Mouse (Mus musculus): ENCODE measurements around the gene Olfr465-ps1. TPM values are rescaled to one million over a fixed set of nuclear protein-coding genes. Genes with fewer than 3 reads are reported as not detected.
A peak's percentile ranks its signal among the peaks of the same experiment; 100 is the strongest.

Gene Olfr465-ps1
- not detected in 2 replicates for polyA plus RNA-seq (2015; fragmentation: Nextera tagmentation; extraction: Ambion mirVana)

DNA sequence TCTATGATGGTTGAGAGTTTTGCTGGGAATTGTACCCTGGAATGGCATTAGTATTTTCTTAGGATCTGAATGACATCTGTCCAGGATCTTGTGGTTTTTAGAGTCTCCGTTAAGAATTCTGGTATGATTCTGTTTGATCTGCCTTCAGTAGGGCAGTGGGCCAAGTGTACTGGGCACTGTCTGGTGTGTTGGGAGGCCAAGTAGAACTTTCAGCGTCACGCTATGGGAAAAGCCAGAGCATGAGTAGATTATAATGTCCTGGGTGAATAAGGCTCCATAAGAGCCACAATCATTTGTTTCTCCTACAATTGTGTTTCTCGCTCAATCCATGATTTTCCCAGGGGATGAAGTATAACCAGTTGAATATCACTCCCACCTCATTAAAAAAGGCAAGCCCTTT lies at the start of gene Olfr465-ps1:
Olfr465-ps1 (plus strand) TSS at position 301 of the 400 bp plus-strand sequence.
- Histone ChIP-seq H3K9me3 (no peaks in the 10 kb centered on the region), H3K9ac (no peak within 1 kb of the TSS), H3K4me1 (replicated peaks) (no peaks in the 10 kb centered on the region), H3K4me2 (replicated peaks) (no peak within 1 kb of the TSS), H3K27ac (no peak within 1 kb of the TSS), H3K4me3 (replicated peaks) (no peak within 1 kb of the TSS), H3K27me3 (replicated peaks) (no peaks in the 10 kb centered on the region), H3K36me3 (no peaks in the 10 kb centered on the region)
- no peak for ATAC-seq
- 83% methylated on average over 4 of the region's 4 CpGs for WGBS

DNA sequence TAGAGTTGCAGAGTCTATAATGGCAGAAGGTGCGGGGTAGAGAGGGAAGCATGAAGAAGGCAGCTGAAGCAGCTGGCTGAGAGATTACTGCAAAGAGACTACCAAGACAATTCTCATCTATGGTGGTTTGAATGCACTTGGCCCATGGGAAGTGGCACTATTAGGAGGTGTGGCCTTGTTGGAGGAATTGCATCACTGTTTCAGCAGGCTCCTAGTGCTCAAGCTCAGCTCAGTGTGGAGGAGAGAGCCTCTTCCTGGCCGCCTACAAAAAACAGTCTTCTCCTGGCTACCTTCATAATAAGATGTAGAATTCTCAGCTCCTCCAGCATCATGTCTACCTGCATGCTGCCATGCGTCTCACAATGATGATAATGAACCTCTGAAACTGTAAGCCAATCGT lies 42.0 kb upstream of the Olfr465-ps1 start:
- no peak overlapping the region for H3K4me3 ChIP-seq (replicated peaks)
- H3K9ac ChIP-seq: no peak overlapping the region
- H3K27me3 ChIP-seq (replicated peaks): no peaks in the 10 kb centered on the region
- H3K27ac ChIP-seq: no peak overlapping the region
- 94% methylated on average over 4 of the region's 4 CpGs for WGBS
- no peaks in the 10 kb centered on the region for H3K4me1 ChIP-seq (replicated peaks)
- H3K36me3 ChIP-seq: no peaks in the 10 kb centered on the region; the same call in 1 of the 2 replicates
- no peak overlapping the region for H3K4me2 ChIP-seq (replicated peaks)
- H3K9me3 ChIP-seq: no peaks in the 10 kb centered on the region
- no peak for ATAC-seq

DNA sequence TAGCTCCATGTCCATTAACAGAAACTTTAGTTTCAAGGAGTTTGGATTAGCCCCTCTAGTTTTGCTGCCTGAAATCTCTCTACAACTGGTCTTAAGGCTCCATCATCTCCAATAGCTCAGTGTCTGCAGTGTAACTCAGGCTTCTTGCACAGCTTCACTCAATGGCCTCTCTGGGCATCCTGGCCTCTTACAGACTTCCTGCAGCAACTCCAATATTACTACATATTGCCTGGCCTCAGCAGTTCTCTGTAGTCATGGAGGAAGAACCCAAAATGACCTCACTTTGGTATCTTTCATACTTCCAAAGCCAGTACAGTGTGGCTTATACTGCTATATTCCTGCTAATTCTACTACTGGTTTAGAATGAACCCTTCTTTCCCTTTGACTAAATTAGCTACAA lies 40.9 kb upstream of the Olfr465-ps1 start:
- no peaks in the 10 kb centered on the region for H3K9me3 ChIP-seq
- H3K4me2 ChIP-seq (replicated peaks): no peak overlapping the region
- H3K27me3 ChIP-seq (replicated peaks): no peaks in the 10 kb centered on the region
- H3K4me1 ChIP-seq (replicated peaks): no peaks in the 10 kb centered on the region
- H3K27ac ChIP-seq: no peak overlapping the region
- ATAC-seq: no peak
- H3K4me3 ChIP-seq (replicated peaks): no peak overlapping the region
- no peaks in the 10 kb centered on the region; the same call in 1 of the 2 replicates for H3K36me3 ChIP-seq
- H3K9ac ChIP-seq: no peak overlapping the region

DNA sequence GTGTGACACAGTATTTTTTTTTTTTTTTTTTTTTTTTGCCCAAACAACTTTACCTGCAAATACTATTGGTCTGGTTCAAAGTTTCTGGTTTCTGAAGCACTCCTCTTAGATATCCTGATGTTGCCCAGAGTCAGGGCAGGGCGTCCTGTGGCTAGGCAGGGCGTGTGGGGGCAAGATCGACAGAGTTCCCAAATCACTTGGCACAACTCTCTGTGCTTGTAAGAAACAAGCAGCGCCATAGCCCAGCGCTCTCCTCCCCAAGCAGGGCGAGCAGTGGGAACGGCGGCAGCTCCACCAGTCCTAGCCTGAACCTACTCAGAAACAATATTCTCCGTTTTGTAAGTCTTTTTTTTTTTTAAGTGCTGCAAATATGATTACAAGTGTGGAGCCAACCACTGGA lies 37.2 kb upstream of the Olfr465-ps1 start:
- Histone ChIP-seq H3K4me3 (replicated peaks) (no peak overlapping the region), H3K27ac (no peak overlapping the region), H3K27me3 (replicated peaks) (no peaks in the 10 kb centered on the region), H3K9me3 (peaks cover 4% of the 10 kb centered on the region; the same call in 1 of the 2 replicates), H3K9ac (no peak overlapping the region), H3K36me3 (peaks cover under 1% of the 10 kb centered on the region; the same call in 1 of the 2 replicates), H3K4me1 (replicated peaks) (no peaks in the 10 kb centered on the region), H3K4me2 (replicated peaks) (no peak overlapping the region)
- WGBS: 94% methylated on average over 9 of the region's 9 CpGs
- ATAC-seq: no peak

DNA sequence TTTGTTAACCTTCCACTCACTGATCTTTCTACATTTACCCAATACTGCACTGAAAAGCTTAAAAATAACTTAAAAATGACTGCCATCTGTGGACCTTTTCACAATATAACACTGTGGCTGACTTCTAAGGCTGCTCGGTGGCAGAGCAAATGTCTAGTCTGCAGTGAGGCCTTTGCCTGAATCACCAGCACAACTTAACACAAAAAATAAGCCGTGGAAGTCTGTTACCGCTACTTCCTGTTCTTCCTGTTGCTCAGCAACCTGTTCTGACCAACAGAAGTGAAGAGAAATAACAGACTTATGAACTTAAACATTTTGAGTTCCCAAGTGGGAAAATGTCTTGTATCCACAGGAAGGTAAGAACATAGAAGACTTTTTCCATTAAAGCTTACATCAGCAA lies 36.7 kb upstream of the Olfr465-ps1 start:
- Histone ChIP-seq H3K36me3 (peaks cover 4% of the 10 kb centered on the region; the same call in 1 of the 2 replicates), H3K9ac (no peak overlapping the region), H3K27me3 (replicated peaks) (no peaks in the 10 kb centered on the region), H3K27ac (no peak overlapping the region), H3K4me3 (replicated peaks) (no peak overlapping the region), H3K4me2 (replicated peaks) (no peak overlapping the region), H3K4me1 (replicated peaks) (no peaks in the 10 kb centered on the region), H3K9me3 (peaks cover 8% of the 10 kb centered on the region; the same call in 1 of the 2 replicates)
- no peak for ATAC-seq
- 87% methylated on average over 3 of the region's 3 CpGs for WGBS

DNA sequence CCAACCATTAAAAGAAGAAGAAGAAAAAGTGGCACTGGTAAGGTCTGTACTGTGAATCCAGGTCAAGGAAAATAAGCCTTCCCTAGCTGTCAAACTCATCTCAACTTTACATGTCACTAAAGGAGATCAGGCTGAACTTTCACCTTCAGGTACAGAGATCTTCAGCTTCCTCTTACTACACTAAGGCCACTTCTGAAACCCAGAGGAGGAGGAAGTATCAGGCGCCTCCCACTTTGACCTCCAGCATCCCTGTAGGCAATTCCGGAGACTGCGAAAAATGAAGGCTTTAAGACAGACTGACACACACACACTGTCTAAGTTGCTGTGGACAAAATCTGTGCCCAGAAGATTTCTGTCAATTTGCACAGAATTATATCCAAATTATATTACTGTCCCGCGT lies 25.9 kb upstream of the Olfr465-ps1 start:
- Histone ChIP-seq H3K27me3 (replicated peaks) (no peaks in the 10 kb centered on the region), H3K36me3 (no peaks in the 10 kb centered on the region), H3K9ac (peak overlapping the region; percentile 94), H3K4me1 (replicated peaks) (no peaks in the 10 kb centered on the region), H3K9me3 (no peaks in the 10 kb centered on the region), H3K4me3 (replicated peaks) (peak overlapping the region; percentile 91), H3K4me2 (replicated peaks) (peak overlapping the region; percentile 66), H3K27ac (peak overlapping the region; percentile 91)
- 0% methylated on average over 5 of the region's 5 CpGs for WGBS
- ATAC-seq: peak; percentile 64

DNA sequence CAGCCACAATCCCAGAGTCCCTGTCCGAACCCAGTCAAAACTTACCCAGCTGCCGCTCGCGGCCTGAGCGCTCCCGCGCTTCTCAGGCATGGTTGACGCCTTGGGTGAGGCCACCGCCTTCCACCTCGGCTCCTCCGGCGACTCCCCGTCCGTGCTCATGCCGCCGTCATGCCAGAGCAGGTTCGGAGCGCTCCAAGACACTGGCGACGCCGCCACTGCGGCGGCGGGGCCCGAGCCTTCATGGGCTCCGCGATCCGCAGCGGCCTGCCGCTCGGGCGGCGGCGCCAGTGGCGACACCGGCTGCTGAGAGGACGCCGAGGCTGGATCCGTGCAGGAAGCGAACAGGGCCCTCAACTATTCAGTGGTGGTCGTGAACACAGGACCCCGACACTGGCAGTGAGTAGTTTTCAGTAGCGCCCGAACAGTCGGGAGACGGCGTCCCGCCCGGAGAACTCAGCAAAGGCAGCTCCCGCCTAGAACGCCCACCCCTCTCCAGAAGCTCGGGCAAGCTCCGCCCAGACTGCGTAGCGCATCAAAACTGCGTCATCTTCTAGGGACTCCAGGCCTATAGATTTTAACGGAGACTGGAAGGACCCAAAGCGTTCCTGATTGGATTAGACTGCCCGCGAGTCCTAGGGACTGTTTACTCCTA lies 25.3 kb upstream of the Olfr465-ps1 start, which contains the start of gene Mfsd14b:
Mfsd14b (minus strand) TSS at position 517 of the 652 bp plus-strand sequence.
- ATAC-seq: peak; percentile 99
- Histone ChIP-seq H3K9ac (peak within 1 kb of the TSS; percentile 94), H3K27me3 (replicated peaks) (no peaks in the 10 kb centered on the region), H3K27ac (peak within 1 kb of the TSS; percentile 91), H3K9me3 (no peaks in the 10 kb centered on the region), H3K4me2 (replicated peaks) (peak within 1 kb of the TSS; percentile 66), H3K36me3 (no peaks in the 10 kb centered on the region), H3K4me1 (replicated peaks) (no peaks in the 10 kb centered on the region), H3K4me3 (replicated peaks) (peak within 1 kb of the TSS; percentile 91)
- WGBS: under 1% methylated on average over 60 of the region's 60 CpGs

DNA sequence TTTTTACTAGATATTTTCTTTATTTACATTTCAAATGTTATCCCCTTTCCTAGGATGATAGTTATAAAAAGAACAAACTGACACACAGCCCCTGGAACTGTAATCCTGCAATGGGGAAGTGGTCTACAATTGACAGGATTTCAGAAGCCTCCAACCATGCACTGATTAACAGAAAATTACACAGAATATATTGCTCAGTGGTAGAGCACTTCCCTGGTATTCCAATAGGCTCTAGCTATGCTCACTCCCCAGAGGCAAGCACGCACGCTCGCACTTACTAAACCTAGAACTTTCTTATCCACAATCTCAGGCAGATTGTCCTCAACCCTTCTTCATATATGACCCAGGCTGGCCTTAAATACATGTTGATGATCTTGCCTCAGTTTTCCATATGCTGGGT lies 24.6 kb upstream of the Olfr465-ps1 start:
- Histone ChIP-seq H3K27me3 (replicated peaks) (no peaks in the 10 kb centered on the region), H3K27ac (peak overlapping the region; percentile 48; the same call in 1 of the 2 replicates), H3K9me3 (no peaks in the 10 kb centered on the region), H3K4me2 (replicated peaks) (peak overlapping the region; percentile 66), H3K4me3 (replicated peaks) (peak overlapping the region; percentile 91), H3K4me1 (replicated peaks) (no peaks in the 10 kb centered on the region), H3K36me3 (no peaks in the 10 kb centered on the region), H3K9ac (peak overlapping the region; percentile 94)
- ATAC-seq: peak; percentile 46
- 52% methylated on average over 3 of the region's 3 CpGs for WGBS

DNA sequence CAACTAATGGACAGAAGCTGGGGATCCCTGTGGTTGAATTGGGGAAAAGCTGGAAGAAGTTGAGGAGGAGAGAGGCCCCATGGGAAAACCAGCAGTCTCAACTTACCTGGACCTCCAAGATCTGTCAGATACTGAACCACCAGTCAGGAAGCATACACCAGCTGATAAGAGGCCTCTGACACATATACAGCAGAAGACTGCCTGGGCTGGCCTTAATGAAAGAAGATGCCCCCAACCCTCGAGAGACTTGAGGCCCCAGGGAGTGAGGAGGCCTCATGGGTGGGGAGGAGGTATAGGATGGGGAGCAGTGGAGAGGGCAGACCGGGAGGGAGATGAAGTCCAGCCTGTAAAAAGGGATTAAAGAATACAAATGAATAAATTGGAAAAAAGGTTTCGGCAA lies 16.9 kb upstream of the Olfr465-ps1 start:
- Histone ChIP-seq H3K9ac (no peak overlapping the region), H3K36me3 (no peaks in the 10 kb centered on the region), H3K9me3 (no peaks in the 10 kb centered on the region), H3K27me3 (replicated peaks) (no peaks in the 10 kb centered on the region), H3K4me3 (replicated peaks) (no peak overlapping the region), H3K4me1 (replicated peaks) (no peaks in the 10 kb centered on the region), H3K27ac (no peak overlapping the region), H3K4me2 (replicated peaks) (no peak overlapping the region)
- 67% methylated on average over 3 of the region's 3 CpGs for WGBS
- no peak for ATAC-seq

DNA sequence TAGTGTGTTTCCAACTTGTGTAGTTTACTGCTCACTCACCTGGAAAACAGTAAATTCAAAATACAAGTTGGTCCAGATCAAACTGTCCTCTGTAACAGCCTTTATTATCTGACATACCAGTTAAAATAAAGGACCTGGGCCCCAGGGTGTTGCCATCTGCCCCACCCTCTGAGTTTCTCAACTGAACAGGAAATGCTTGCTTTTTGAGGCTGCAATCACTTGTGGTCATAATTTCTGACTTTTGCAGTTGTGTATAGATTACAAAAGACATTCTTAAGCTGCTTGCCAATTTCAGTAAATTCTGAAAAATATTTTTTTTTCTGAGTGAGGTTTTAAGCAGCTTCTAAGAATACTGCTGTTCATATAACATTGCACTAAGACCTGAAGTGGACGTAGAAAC lies 15.8 kb upstream of the Olfr465-ps1 start:
- Histone ChIP-seq H3K4me1 (replicated peaks) (no peaks in the 10 kb centered on the region), H3K27me3 (replicated peaks) (no peaks in the 10 kb centered on the region), H3K4me3 (replicated peaks) (no peak overlapping the region), H3K27ac (no peak overlapping the region), H3K9ac (no peak overlapping the region), H3K36me3 (no peaks in the 10 kb centered on the region), H3K4me2 (replicated peaks) (no peak overlapping the region), H3K9me3 (no peaks in the 10 kb centered on the region)
- WGBS: 77% methylated on average over 1 of the region's 1 CpGs
- no peak; the same call in 1 of the 2 replicates for ATAC-seq

DNA sequence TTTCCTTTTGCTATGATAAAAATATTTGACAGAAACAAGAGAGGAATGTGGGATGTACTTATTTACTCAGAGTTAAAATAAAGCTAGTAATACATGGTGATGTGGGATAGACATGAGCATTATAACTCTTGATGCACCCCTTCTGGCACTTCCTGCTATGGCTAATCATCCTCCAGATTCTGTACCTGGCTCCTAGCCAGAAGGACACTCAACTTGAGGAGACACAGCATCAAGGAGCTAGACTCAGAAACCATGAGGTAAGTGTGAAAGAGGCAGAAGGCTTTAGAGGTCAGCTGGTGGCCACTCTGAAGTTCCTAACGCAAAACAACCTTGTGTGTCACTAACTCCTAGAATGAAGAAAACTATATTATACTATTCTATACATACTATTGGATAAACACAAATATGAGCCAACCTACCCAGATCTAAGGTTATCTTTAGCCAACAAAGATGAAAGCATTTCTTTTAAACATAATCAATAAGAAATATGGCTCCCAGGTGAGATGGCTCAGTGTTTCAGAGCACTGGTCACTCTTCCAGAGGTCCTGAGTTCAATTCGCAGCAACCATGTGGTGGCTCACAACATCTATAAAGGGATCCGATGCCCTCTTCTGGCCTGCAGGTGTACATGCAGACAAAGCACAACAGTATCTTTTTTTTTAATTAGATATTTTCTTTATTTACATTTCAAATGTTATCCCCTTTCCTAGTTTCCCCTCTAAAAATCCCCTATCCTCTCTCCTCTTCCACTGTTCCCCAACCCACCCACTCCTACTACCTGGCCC lies 10.6 kb upstream of the Olfr465-ps1 start:
- no peaks in the 10 kb centered on the region for H3K9me3 ChIP-seq
- H3K4me2 ChIP-seq (replicated peaks): no peak overlapping the region
- no peak overlapping the region for H3K9ac ChIP-seq
- no peaks in the 10 kb centered on the region for H3K36me3 ChIP-seq
- ATAC-seq: no peak
- 66% methylated on average over 3 of the region's 3 CpGs for WGBS
- H3K27me3 ChIP-seq (replicated peaks): no peaks in the 10 kb centered on the region
- H3K4me3 ChIP-seq (replicated peaks): no peak overlapping the region
- H3K27ac ChIP-seq: no peak overlapping the region
- no peaks in the 10 kb centered on the region for H3K4me1 ChIP-seq (replicated peaks)

DNA sequence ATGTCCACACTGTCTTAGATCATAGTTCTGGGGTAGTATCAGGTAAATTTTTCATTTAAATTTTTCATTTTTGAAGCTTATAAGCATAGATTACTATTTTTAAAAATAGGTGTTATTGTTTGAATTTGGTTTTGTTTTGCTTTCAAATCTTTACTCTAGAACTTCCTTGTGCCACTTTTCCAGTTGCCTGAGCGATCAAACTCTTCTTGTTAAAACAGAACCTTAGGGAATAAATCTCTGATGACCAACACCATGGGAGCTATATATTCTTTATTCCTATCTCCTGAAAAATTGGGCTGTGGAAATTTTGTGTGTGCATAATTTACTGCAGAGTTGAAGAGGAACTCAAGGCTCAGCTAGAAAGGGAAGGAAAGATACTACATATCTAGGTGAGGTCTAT lies 12.1 kb downstream of the Olfr465-ps1 start, which contains the start of gene Olfr466:
Olfr466 (plus strand) TSS at position 301 of the 400 bp plus-strand sequence.
- H3K9me3 ChIP-seq: no peaks in the 10 kb centered on the region
- no peaks in the 10 kb centered on the region for H3K36me3 ChIP-seq
- H3K27ac ChIP-seq: no peak within 1 kb of the TSS
- no peak within 1 kb of the TSS for H3K4me2 ChIP-seq (replicated peaks)
- H3K4me1 ChIP-seq (replicated peaks): no peaks in the 10 kb centered on the region
- no peaks in the 10 kb centered on the region for H3K27me3 ChIP-seq (replicated peaks)
- H3K4me3 ChIP-seq (replicated peaks): no peak within 1 kb of the TSS
- no peak within 1 kb of the TSS for H3K9ac ChIP-seq
- 74% methylated on average over 1 of the region's 1 CpGs for WGBS
- no peak for ATAC-seq
